Mouse (Mus musculus) Patski (cell line): ENCODE measurements around the gene Aoc1. TPM values are rescaled to one million over a fixed set of nuclear protein-coding genes. Genes with fewer than 3 reads are reported as not detected.
"Not testable (repeated sequence)": the region's sequence is repeated elsewhere in the genome, so short reads cannot be mapped to it uniquely, and the experiment has no call there.

ENCODE experiments used
- ATAC-seq: fragments of 100-300 bp; one replicate; pipeline ENCODE4 v1.8.0; 2021
- CTCF ChIA-PET: fragments of 350-600 bp; sonication (Branson Sonifier 250); formaldehyde crosslinking; loops from one replicate; lab custom pipeline; 2022; ENCODE audit warnings: inconsistent platforms; lab: Charles Lee
- POLR2A ChIA-PET: fragments of 350-600 bp; sonication (Branson Sonifier 250); formaldehyde crosslinking; loops from one replicate; lab custom pipeline; 2022; ENCODE audit warnings: antibody characterized with exemption, inconsistent platforms; lab: Charles Lee
- DNase-seq: peaks from one replicate; pipeline ENCODE4 v3.0.0-alpha.2; 2011; ENCODE audit warnings: low read depth, low spot score
- H3K27me3 ChIP-seq: fragments of 371-371 bp; one replicate; pipeline ENCODE4 v1.5.1; 2021
- CTCF ChIP-seq: fragments of 100-300 bp; IDR thresholded peaks from one replicate; pipeline ENCODE4 v1.5.1; 2021
- in situ Hi-C: fragments of 300-500 bp; cut with MboI; formaldehyde crosslinking; loops from 3 replicates; pipeline ENCODE4 v1.11.1; 2018; ENCODE audit warnings: low pct_unique_long_range_greater_than_20kb, mixed read lengths
- polyA plus RNA-seq: library from polyadenylated mRNA; unstranded; gene quantifications from one replicate; pipeline ENCODE4 v1.2.3, GENCODE M21; 2021

Gene Aoc1
- polyA plus RNA-seq, 1 experiment from 2014 or later: 22.4 TPM

- in situ Hi-C loops: loop anchor here (5.0 kb wide), 1 partner anchor 42 kb away; no protein-coding TSS in a partner anchor
Observed at GRCm38 (mm10) chr6:48865152-48865745, 7.4 kb upstream of the Aoc1 start.

GRCm38 (mm10) chr6:48866355-48866950 lies 6.2 kb upstream of the Aoc1 start:
- not testable (repeated sequence) for ATAC-seq, H3K27me3 ChIP-seq, DNase-seq
- CTCF ChIA-PET: interaction anchor here (0.8 to 0.9 kb wide), 2 partner anchors 23 to 25 kb away, joined by 3 read pairs; partner anchors contain the start of gene Tmem176b
- in situ Hi-C loops: loop anchor here (5.0 kb wide), 1 partner anchor 41 kb away; no protein-coding TSS in a partner anchor
- POLR2A ChIA-PET: interaction anchor here (0.8 to 1.7 kb wide), 2 partner anchors 30 kb away, joined by 3 to 9 read pairs; no protein-coding TSS in a partner anchor

More at GRCm38 (mm10) chr6:48865152-48865745, 7.4 kb upstream of the Aoc1 start:
- DNase-seq: no peak
- ATAC-seq: no peak
- CTCF ChIA-PET: interaction anchor here (0.8 to 12.0 kb wide), 2 partner anchors 24 to 91 kb away, joined by 3 to 124 read pairs; no protein-coding TSS in a partner anchor
- TF ChIP-seq CTCF: no peak
- POLR2A ChIA-PET: no interaction called here
- H3K27me3 ChIP-seq: no peaks in the 10 kb centered on the region

GRCm38 (mm10) chr6:48867158-48867557 lies 5.5 kb upstream of the Aoc1 start:
- POLR2A ChIA-PET: interaction anchor here (0.9 to 1.7 kb wide), 2 partner anchors 30 to 87 kb away, joined by 5 to 9 read pairs; no protein-coding TSS in a partner anchor
- in situ Hi-C loops: loop anchor here (5.0 kb wide), 1 partner anchor 40 kb away; no protein-coding TSS in a partner anchor
- no peaks in the 10 kb centered on the region for H3K27me3 ChIP-seq
- CTCF ChIA-PET: no interaction called here
- ATAC-seq (no peak), DNase-seq (no peak)
- no peak for TF ChIP-seq CTCF

GRCm38 (mm10) chr6:48869774-48870173 lies 2.9 kb upstream of the Aoc1 start:
- DNase-seq: peak; percentile 90
- H3K27me3 ChIP-seq: no peaks in the 10 kb centered on the region
- ATAC-seq: peak; percentile 81
- CTCF ChIA-PET: interaction anchor here (0.8 to 2.5 kb wide), 8 partner anchors 10 to 223 kb away, joined by 3 to 8 read pairs (median 4); partner anchors contain the start of gene Gimap8
- no peak for TF ChIP-seq CTCF
- in situ Hi-C loops: loop anchor here (5.0 kb wide), 1 partner anchor 38 kb away; no protein-coding TSS in a partner anchor
- POLR2A ChIA-PET: interaction anchor here (1.4 to 1.8 kb wide), 4 partner anchors 25 to 84 kb away, joined by 5 to 8 read pairs (median 6); partner anchors contain the start of genes Tmem176a and Tmem176b

GRCm38 (mm10) chr6:48874576-48874975 lies 1.9 kb downstream of the Aoc1 start:
- POLR2A ChIA-PET: no interaction called here
- H3K27me3 ChIP-seq: no peaks in the 10 kb centered on the region
- TF ChIP-seq CTCF: no peak
- CTCF ChIA-PET: interaction anchor here (1.2 kb wide), 1 partner anchor 21 kb away, joined by 3 read pairs; no protein-coding TSS in a partner anchor
- ATAC-seq (no peak), DNase-seq (no peak)
- in situ Hi-C loops: no loop called here

GRCm38 (mm10) chr6:48875515-48875914 lies 2.8 kb downstream of the Aoc1 start:
- no peaks in the 10 kb centered on the region for H3K27me3 ChIP-seq
- DNase-seq: no peak
- TF ChIP-seq CTCF: no peak
- CTCF ChIA-PET: no interaction called here
- POLR2A ChIA-PET: no interaction called here
- in situ Hi-C loops: no loop called here
- ATAC-seq: no peak

GRCm38 (mm10) chr6:48876510-48877135 lies 3.9 kb downstream of the Aoc1 start:
- H3K27me3 ChIP-seq: no peaks in the 10 kb centered on the region
- ATAC-seq: no peak
- in situ Hi-C loops: no loop called here
- no peak for TF ChIP-seq CTCF
- DNase-seq: no peak
- ChIA-PET CTCF (no interaction called here), POLR2A (no interaction called here)

- TF ChIP-seq CTCF: no peak
- no peaks in the 10 kb centered on the region for H3K27me3 ChIP-seq
- ChIA-PET POLR2A (interaction anchor here (1.9 kb wide), 1 partner anchor 24 kb away, joined by 5 read pairs; no protein-coding TSS in a partner anchor), CTCF (interaction anchor here (0.7 to 2.2 kb wide), 3 partner anchors 23 to 54 kb away, joined by 3 to 8 read pairs (median 4); no protein-coding TSS in a partner anchor)
- in situ Hi-C loops: no loop called here
- no peak for DNase-seq
- no peak for ATAC-seq
Observed at GRCm38 (mm10) chr6:48894203-48894602, 21.5 kb downstream of the Aoc1 start.

GRCm38 (mm10) chr6:48894938-48895818 lies 22.5 kb downstream of the Aoc1 start:
- H3K27me3 ChIP-seq: no peaks in the 10 kb centered on the region
- no peak for TF ChIP-seq CTCF
- in situ Hi-C loops: no loop called here
- DNase-seq (no peak), ATAC-seq (no peak)
- CTCF ChIA-PET: interaction anchor here (1.0 to 1.3 kb wide), 4 partner anchors 21 to 63 kb away, joined by 3 to 4 read pairs (median 3); no protein-coding TSS in a partner anchor
- POLR2A ChIA-PET: interaction anchor here (1.0 to 1.9 kb wide), 3 partner anchors 25 to 29 kb away, joined by 3 to 5 read pairs (median 3); no protein-coding TSS in a partner anchor
